Mouse (Mus musculus): ENCODE data around the gene Prpf6. TPM values are rescaled to one million over a fixed set of nuclear protein-coding genes. Genes with fewer than 3 reads are reported as not detected.

Gene Prpf6
- polyA plus RNA-seq, 1 experiment from 2014 or later, result 69.5 TPM

- no peak for ATAC-seq (replicated peaks; ENCODE audit: low FRiP score)
- H3K27me3 ChIP-seq, result no peaks in the 10 kb centered on the region
- no peaks in the 10 kb centered on the region for H3K9me3 ChIP-seq (replicated peaks)
- peaks cover 61% of the 10 kb centered on the region for H3K36me3 ChIP-seq
- WGBS, result 95% methylated on average over 9 of the region's 9 CpGs
- H3K4me2 ChIP-seq, result no peak overlapping the region
- peaks cover 19% of the 10 kb centered on the region for H3K4me1 ChIP-seq
- no peak overlapping the region for H3K27ac ChIP-seq
- no peak overlapping the region for H3K9ac ChIP-seq
- H3K4me3 ChIP-seq (replicated peaks), result no peak overlapping the region
These were observed 1.9 kb upstream of the Prpf6 start for GRCm38 (mm10) chr2:181589732-181590105.

GRCm38 (mm10) chr2:181590471-181590870 lies 1.2 kb upstream of the Prpf6 start:
- no peak for ATAC-seq (replicated peaks; ENCODE audit: low FRiP score)
- Histone ChIP-seq H3K4me1 (peaks cover 19% of the 10 kb centered on the region), H3K36me3 (peaks cover 54% of the 10 kb centered on the region), H3K9me3 (replicated peaks) (no peaks in the 10 kb centered on the region), H3K4me2 (no peak overlapping the region), H3K4me3 (replicated peaks) (no peak overlapping the region), H3K27me3 (no peaks in the 10 kb centered on the region), H3K9ac (no peak overlapping the region), H3K27ac (no peak overlapping the region)
- WGBS, result 92% methylated on average over 5 of the region's 5 CpGs

- H3K4me2 ChIP-seq, result peak within 1 kb of the TSS; percentile 79
- peaks cover 24% of the 10 kb centered on the region for H3K4me1 ChIP-seq
- H3K36me3 ChIP-seq, result peaks cover 41% of the 10 kb centered on the region
- under 1% methylated on average over 63 of the region's 97 CpGs for WGBS
- peak within 1 kb of the TSS; percentile 94 for H3K4me3 ChIP-seq (replicated peaks)
- H3K9me3 ChIP-seq (replicated peaks), result no peaks in the 10 kb centered on the region
- peak within 1 kb of the TSS; percentile 96 for H3K9ac ChIP-seq
- peak; percentile 84 for ATAC-seq (replicated peaks; ENCODE audit: low FRiP score)
- peak within 1 kb of the TSS; percentile 88 for H3K27ac ChIP-seq
- H3K27me3 ChIP-seq, result no peaks in the 10 kb centered on the region
These were observed 768 bp downstream of the Prpf6 start, which contains the start of gene Zfp512b for GRCm38 (mm10) chr2:181592231-181593041. Gene Zfp512b (minus strand): TSS chr2:181592803.

- Histone ChIP-seq H3K9me3 (replicated peaks) (no peaks in the 10 kb centered on the region), H3K4me2 (peak overlapping the region; percentile 79), H3K27ac (peak overlapping the region; percentile 88), H3K9ac (peak overlapping the region; percentile 96), H3K36me3 (peaks cover 35% of the 10 kb centered on the region), H3K4me1 (peaks cover 27% of the 10 kb centered on the region), H3K27me3 (no peaks in the 10 kb centered on the region), H3K4me3 (replicated peaks) (peak overlapping the region; percentile 94)
- 1% methylated on average over 6 of the region's 6 CpGs for WGBS
- peak; percentile 51 for ATAC-seq (replicated peaks; ENCODE audit: low FRiP score)
These were observed 1.4 kb downstream of the Prpf6 start for GRCm38 (mm10) chr2:181593042-181593421.

GRCm38 (mm10) chr2:181593937-181594336 lies 2.3 kb downstream of the Prpf6 start:
- Histone ChIP-seq H3K4me2 (no peak overlapping the region), H3K27ac (no peak overlapping the region), H3K36me3 (peaks cover 26% of the 10 kb centered on the region), H3K27me3 (no peaks in the 10 kb centered on the region; the same call in 1 of the 2 replicates), H3K9ac (no peak overlapping the region), H3K4me3 (replicated peaks) (no peak overlapping the region), H3K9me3 (replicated peaks) (no peaks in the 10 kb centered on the region), H3K4me1 (peaks cover 36% of the 10 kb centered on the region)
- ATAC-seq (replicated peaks; ENCODE audit: low FRiP score), result no peak

- Histone ChIP-seq H3K27me3 (no peaks in the 10 kb centered on the region; the same call in 1 of the 2 replicates), H3K27ac (no peak overlapping the region), H3K4me2 (no peak overlapping the region), H3K36me3 (peaks cover 14% of the 10 kb centered on the region), H3K4me3 (replicated peaks) (no peak overlapping the region), H3K9ac (no peak overlapping the region), H3K4me1 (peaks cover 46% of the 10 kb centered on the region), H3K9me3 (replicated peaks) (no peaks in the 10 kb centered on the region)
- WGBS, result 62% methylated on average over 4 of the region's 4 CpGs
- ATAC-seq (replicated peaks; ENCODE audit: low FRiP score), result no peak
These were observed 3.5 kb downstream of the Prpf6 start for GRCm38 (mm10) chr2:181594946-181595696.

- no peak for ATAC-seq (replicated peaks; ENCODE audit: low FRiP score)
- 57% methylated on average over 6 of the region's 6 CpGs for WGBS
- Histone ChIP-seq H3K9me3 (replicated peaks) (no peaks in the 10 kb centered on the region), H3K36me3 (0 out of 2 replicates have a peak, but pooled peaks cover 7% of the 10 kb centered on the region), H3K4me3 (replicated peaks) (no peak overlapping the region), H3K27me3 (no peaks in the 10 kb centered on the region; the same call in 1 of the 2 replicates), H3K4me1 (peaks cover 46% of the 10 kb centered on the region), H3K27ac (no peak overlapping the region), H3K9ac (no peak overlapping the region), H3K4me2 (no peak overlapping the region)
These were observed 4.7 kb downstream of the Prpf6 start for GRCm38 (mm10) chr2:181596221-181596960.

GRCm38 (mm10) chr2:181597378-181598061 lies 5.9 kb downstream of the Prpf6 start:
- Histone ChIP-seq H3K27me3 (no peaks in the 10 kb centered on the region; the same call in 1 of the 2 replicates), H3K4me3 (replicated peaks) (no peak overlapping the region), H3K9me3 (replicated peaks) (no peaks in the 10 kb centered on the region), H3K27ac (0 out of 2 replicates have a peak overlapping the region, but pooled peaks have one; percentile 92), H3K9ac (no peak overlapping the region), H3K4me1 (peaks cover 50% of the 10 kb centered on the region), H3K36me3 (0 out of 2 replicates have a peak, but pooled peaks cover 7% of the 10 kb centered on the region), H3K4me2 (no peak overlapping the region)
- ATAC-seq (replicated peaks; ENCODE audit: low FRiP score), result no peak
- 74% methylated on average over 7 of the region's 7 CpGs for WGBS

GRCm38 (mm10) chr2:181598454-181599351 lies 7.0 kb downstream of the Prpf6 start, which contains the start of gene Samd10:
Gene Samd10 (minus strand): TSS chr2:181599212.
- Histone ChIP-seq H3K27me3 (no peaks in the 10 kb centered on the region; the same call in 1 of the 2 replicates), H3K9me3 (replicated peaks) (no peaks in the 10 kb centered on the region), H3K36me3 (0 out of 2 replicates have a peak, but pooled peaks cover 7% of the 10 kb centered on the region), H3K4me3 (replicated peaks) (peak within 1 kb of the TSS; percentile 78), H3K9ac (peak within 1 kb of the TSS; percentile 93), H3K4me1 (peaks cover 48% of the 10 kb centered on the region), H3K4me2 (peak within 1 kb of the TSS; percentile 96), H3K27ac (peak within 1 kb of the TSS; percentile 92)
- peak; percentile 33 for ATAC-seq (replicated peaks; ENCODE audit: low FRiP score)
- 2% methylated on average over 71 of the region's 71 CpGs for WGBS

- WGBS, result 44% methylated on average over 6 of the region's 6 CpGs
- 0 out of 2 replicates have a peak, but pooled peaks have one; percentile 1 for ATAC-seq (replicated peaks; ENCODE audit: low FRiP score)
- Histone ChIP-seq H3K4me2 (peak overlapping the region; percentile 81), H3K9me3 (replicated peaks) (no peaks in the 10 kb centered on the region), H3K36me3 (0 out of 2 replicates have a peak, but pooled peaks cover 7% of the 10 kb centered on the region), H3K9ac (peak overlapping the region; percentile 93), H3K4me3 (replicated peaks) (peak overlapping the region; percentile 96), H3K4me1 (peaks cover 48% of the 10 kb centered on the region), H3K27ac (peak overlapping the region; percentile 87), H3K27me3 (no peaks in the 10 kb centered on the region; the same call in 1 of the 2 replicates)
These were observed 8.6 kb downstream of the Prpf6 start for GRCm38 (mm10) chr2:181600226-181600758.
